Mouse (Mus musculus) neural tube, embryonic 13.5 days (tissue): ENCODE results near the gene 1700016H13Rik. TPM values are rescaled to one million over a fixed set of nuclear protein-coding genes. Genes with fewer than 3 reads are reported as not detected.

Experiments used
- ATAC-seq: fragments of 200-750 bp; cut with Nextera tagmentation; 2 replicates; pipeline ENCODE4 v1.8.0; 2017; ENCODE audit warnings: low read depth, mild to moderate bottlenecking, moderate TSS enrichment, moderate library complexity
- H3K27ac ChIP-seq: fragments of 300-500 bp; sonication (generic); replicated peaks from 2 replicates; pipeline ENCODE4 v1.5.1; 2015; ENCODE audit warnings: moderate library complexity, mild to moderate bottlenecking, inconsistent platforms
- H3K27me3 ChIP-seq: fragments of 300-500 bp; sonication (generic); 2 replicates; pipeline ENCODE4 v1.6.1; 2015; ENCODE audit warnings: mild to moderate bottlenecking, inconsistent platforms
- H3K36me3 ChIP-seq: fragments of 300-500 bp; sonication (generic); 2 replicates; pipeline ENCODE4 v1.6.1; 2015; ENCODE audit warnings: mild to moderate bottlenecking, inconsistent platforms
- H3K4me1 ChIP-seq: fragments of 300-500 bp; sonication (generic); replicated peaks from 2 replicates; pipeline ENCODE4 v1.6.1; 2015; ENCODE audit warnings: inconsistent platforms
- H3K4me2 ChIP-seq: fragments of 300-500 bp; sonication (generic); 2 replicates; pipeline ENCODE4 v1.6.1; 2015; ENCODE audit warnings: inconsistent platforms, mild to moderate bottlenecking, moderate library complexity
- H3K4me3 ChIP-seq: fragments of 300-500 bp; sonication (generic); 2 replicates; pipeline ENCODE4 v1.5.1; 2015; ENCODE audit warnings: mild to moderate bottlenecking, inconsistent platforms
- H3K9ac ChIP-seq: fragments of 300-500 bp; sonication (generic); 2 replicates; pipeline ENCODE4 v1.6.1; 2015; ENCODE audit warnings: moderate library complexity, mild to moderate bottlenecking, inconsistent platforms
- H3K9me3 ChIP-seq: fragments of 300-500 bp; sonication (generic); 2 replicates; pipeline ENCODE4 v1.6.1; 2016; ENCODE audit warnings: inconsistent platforms
- WGBS: fragments of 180-500 bp; shearing (Covaris S2); methylation state at CpG from one replicate; pipeline ENCODE4 v1.1.7; 2015; 5-methylcytosine and 5-hydroxymethylcytosine counted together
- polyA plus RNA-seq: library from polyadenylated mRNA; unstranded; fragments of >200 nt; fragmentation: Nextera tagmentation; extraction: Ambion mirVana; gene quantifications from 2 replicates; pipeline ENCODE4 v1.2.1, GENCODE M21; 2015

Gene 1700016H13Rik
- polyA plus RNA-seq = 0.48 TPM in 1 of 2 replicates, not detected in the other

DNA sequence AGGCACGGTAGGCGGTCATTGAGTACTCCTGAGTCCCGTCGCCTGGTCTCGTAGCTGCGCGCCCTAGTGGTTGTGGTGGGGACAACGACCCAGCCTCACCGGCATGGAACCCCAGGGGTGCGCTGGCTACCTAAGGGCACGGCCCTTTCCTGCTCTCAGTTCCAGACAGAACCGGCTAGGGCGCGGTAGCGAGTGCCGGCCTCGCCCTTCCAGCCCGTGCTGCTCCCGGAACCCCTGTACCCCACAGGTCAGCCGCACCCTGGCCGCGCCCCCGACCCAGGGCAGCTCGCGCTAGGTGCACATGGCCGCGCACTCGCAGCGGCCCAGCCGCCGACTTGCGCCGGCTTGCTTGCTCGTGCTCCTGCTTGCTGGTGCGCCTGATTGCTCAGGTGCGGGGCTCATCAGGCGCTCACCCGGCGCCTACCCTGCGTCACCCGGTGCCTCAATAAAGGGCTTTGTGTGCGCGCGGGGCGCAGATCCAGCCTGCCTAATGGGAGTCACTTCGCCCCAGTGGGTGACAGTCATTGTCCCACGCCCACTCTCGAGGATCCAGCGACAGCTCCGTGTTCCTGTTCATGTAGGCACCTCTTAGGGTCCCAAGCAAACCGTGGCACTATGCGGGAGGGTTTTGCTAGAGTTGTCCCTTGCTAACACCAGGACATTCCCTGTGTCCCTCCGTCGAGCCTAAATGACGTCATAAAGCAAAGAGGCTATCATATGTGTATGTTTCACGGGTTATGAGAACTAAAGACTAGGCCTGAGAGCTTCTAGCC, at the start of gene 1700016H13Rik:
1700016H13Rik (minus strand) TSS at position 665 of the 773 bp plus-strand sequence.
- peaks cover 13% of the 10 kb centered on the region for H3K4me1 ChIP-seq
- peak within 1 kb of the TSS; percentile 95 for H3K4me2 ChIP-seq
- no peak within 1 kb of the TSS for H3K27ac ChIP-seq
- H3K36me3 ChIP-seq = no peaks in the 10 kb centered on the region
- H3K9me3 ChIP-seq = no peaks in the 10 kb centered on the region
- H3K27me3 ChIP-seq = 0 out of 2 replicates have a peak, but pooled peaks cover 9% of the 10 kb centered on the region
- ATAC-seq = peak; percentile 82
- peak within 1 kb of the TSS; percentile 57 for H3K4me3 ChIP-seq
- under 1% methylated on average over 54 of the region's 56 CpGs for WGBS
- H3K9ac ChIP-seq = peak within 1 kb of the TSS; percentile 79

DNA sequence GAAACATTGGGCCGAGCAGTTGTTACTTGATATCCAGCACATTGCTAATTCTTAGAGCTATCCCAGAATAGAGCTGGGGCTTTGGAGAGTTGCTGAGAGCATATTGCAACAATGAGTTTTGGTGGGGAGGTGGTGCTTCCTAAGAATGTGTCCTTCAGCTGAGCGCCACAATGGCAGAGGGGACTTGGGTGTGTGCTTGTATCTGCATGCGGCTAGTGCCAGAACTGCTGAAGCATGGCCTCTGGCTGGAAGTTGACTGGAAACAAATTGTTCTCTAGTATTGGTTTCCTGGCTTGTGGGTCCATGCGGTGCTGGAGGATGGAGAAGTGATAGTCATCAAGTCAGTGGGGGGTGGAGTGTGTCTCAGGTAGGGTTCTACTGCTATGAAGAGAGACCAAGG, 49.5 kb upstream of the 1700016H13Rik start:
- no peak overlapping the region for H3K9ac ChIP-seq
- H3K9me3 ChIP-seq = no peaks in the 10 kb centered on the region; the same call in 1 of the 2 replicates
- WGBS = 96% methylated on average over 4 of the region's 4 CpGs
- H3K27ac ChIP-seq = no peak overlapping the region
- H3K4me3 ChIP-seq = no peak overlapping the region
- no peak overlapping the region for H3K4me2 ChIP-seq
- no peaks in the 10 kb centered on the region for H3K36me3 ChIP-seq
- no peaks in the 10 kb centered on the region for H3K4me1 ChIP-seq
- no peak for ATAC-seq
- no peaks in the 10 kb centered on the region for H3K27me3 ChIP-seq

DNA sequence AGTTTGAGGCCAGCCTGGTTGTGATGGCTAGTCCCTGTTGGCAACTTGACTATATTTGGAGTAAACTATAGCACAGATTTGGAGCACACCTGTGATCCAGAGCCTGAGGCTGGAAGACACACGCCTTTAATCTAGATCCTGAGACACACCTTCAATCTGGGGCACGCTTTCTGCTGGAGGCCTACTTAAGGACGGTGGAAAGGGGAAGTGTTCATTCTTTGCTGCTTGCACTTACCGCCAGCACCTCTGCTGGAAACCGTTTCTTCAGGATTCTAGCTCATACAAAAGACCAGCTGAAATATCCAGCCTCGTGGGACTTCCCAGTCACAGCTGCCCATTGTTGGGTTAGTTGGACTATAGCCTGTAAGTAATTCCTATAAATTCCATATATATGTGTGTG, 46.7 kb upstream of the 1700016H13Rik start:
- WGBS = 83% methylated on average over 6 of the region's 6 CpGs
- Histone ChIP-seq H3K4me2 (no peak overlapping the region), H3K36me3 (no peaks in the 10 kb centered on the region), H3K27me3 (no peaks in the 10 kb centered on the region), H3K9ac (no peak overlapping the region), H3K4me3 (no peak overlapping the region), H3K9me3 (no peaks in the 10 kb centered on the region; the same call in 1 of the 2 replicates), H3K27ac (no peak overlapping the region), H3K4me1 (no peaks in the 10 kb centered on the region)
- ATAC-seq = no peak

DNA sequence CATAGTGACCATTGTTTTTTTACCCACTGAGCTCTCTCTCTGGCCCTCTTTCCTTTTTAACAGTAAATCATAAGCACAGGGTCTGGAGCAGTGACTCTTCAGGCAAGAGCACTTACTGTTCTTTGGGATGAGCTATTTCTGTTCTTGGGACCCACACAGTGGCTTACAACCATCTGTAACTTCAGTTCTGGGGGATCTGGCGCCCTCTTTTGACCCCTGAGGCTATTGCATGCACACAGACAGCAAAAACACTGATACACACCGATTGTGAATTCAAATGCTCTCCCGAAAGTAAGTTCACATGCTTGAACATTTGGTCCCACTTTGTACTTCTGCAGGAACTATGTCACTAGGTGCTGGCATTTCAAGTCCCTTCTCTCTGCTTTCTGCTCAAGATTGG, 45.7 kb upstream of the 1700016H13Rik start:
- no peak overlapping the region for H3K4me2 ChIP-seq
- WGBS = 69% methylated on average over 3 of the region's 3 CpGs
- no peaks in the 10 kb centered on the region for H3K27me3 ChIP-seq
- no peak overlapping the region for H3K4me3 ChIP-seq
- H3K36me3 ChIP-seq = no peaks in the 10 kb centered on the region
- no peaks in the 10 kb centered on the region for H3K4me1 ChIP-seq
- no peaks in the 10 kb centered on the region; the same call in 1 of the 2 replicates for H3K9me3 ChIP-seq
- H3K9ac ChIP-seq = no peak overlapping the region
- no peak overlapping the region for H3K27ac ChIP-seq
- ATAC-seq = no peak

DNA sequence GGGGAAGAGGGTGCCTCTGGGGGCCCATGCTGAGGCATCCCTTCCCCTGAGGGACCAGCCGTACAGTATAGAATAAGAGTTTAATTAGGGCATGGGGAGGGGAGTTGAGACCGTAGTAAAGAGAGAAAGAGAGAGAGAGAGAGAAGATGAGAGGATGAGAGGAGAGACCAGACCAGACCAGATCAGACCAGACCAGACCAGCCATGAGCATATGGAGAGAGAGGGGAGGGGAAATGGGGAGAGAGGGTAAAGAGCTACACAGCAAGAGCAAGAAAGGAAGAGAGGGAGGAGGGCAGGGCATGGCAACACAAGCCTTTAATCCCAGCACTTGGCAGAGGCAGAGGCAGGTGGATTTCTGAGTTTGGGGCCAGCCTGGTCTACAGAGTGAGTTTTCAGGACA, 44.9 kb upstream of the 1700016H13Rik start:
- Histone ChIP-seq H3K4me3 (no peak overlapping the region), H3K9me3 (no peaks in the 10 kb centered on the region), H3K9ac (no peak overlapping the region), H3K36me3 (no peaks in the 10 kb centered on the region), H3K4me2 (no peak overlapping the region), H3K27me3 (no peaks in the 10 kb centered on the region), H3K27ac (no peak overlapping the region), H3K4me1 (no peaks in the 10 kb centered on the region)
- WGBS = 67% methylated on average over 2 of the region's 2 CpGs
- no peak for ATAC-seq

DNA sequence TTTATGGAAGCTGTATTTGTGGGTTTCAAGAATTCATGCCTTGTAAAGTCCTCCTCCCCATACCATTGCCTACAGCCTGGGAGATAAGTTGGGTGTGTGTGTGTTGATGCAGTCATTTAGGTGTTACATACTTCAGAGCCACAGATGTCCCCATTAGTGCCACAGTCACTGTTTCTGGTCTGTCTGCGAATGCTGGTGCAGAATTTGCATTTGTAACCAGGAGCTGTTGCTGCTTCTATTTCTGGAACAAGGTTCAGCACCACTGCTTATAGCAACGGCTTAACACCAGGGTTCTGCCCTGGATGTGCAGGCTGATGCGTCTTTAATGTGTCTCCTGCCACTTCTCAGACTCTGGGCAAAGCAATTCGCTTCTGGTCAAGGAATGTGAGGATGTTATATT, 43.7 kb upstream of the 1700016H13Rik start:
- no peak overlapping the region for H3K27ac ChIP-seq
- WGBS = 50% methylated on average over 4 of the region's 4 CpGs
- H3K4me2 ChIP-seq = no peak overlapping the region

DNA sequence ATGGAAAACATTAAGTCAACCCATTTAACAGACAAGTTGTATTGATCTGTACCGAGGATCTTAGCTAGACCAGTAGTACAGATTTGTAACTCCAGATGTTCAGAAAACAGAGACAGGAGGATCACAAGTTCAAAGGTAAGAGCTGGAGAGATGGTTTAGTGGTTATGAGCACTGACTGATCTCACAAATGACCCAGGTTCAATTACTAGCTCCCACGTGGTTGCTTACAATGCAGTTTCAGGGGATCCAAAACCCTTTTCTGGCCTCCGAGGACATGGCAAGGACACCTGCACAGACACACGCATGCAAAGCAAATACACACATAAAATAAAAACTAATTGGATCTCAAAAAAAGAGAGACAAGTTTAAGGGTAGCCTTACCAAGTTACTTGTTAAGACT, 42.8 kb upstream of the 1700016H13Rik start:
- ATAC-seq = no peak
- H3K9ac ChIP-seq = no peak overlapping the region

More for the DNA sequence above, 43.7 kb upstream of the 1700016H13Rik start:
- no peaks in the 10 kb centered on the region for H3K36me3 ChIP-seq
- H3K4me1 ChIP-seq = no peaks in the 10 kb centered on the region
- no peaks in the 10 kb centered on the region for H3K9me3 ChIP-seq
- ATAC-seq = no peak
- no peak overlapping the region for H3K4me3 ChIP-seq
- peaks cover 5% of the 10 kb centered on the region for H3K27me3 ChIP-seq
- H3K9ac ChIP-seq = no peak overlapping the region

DNA sequence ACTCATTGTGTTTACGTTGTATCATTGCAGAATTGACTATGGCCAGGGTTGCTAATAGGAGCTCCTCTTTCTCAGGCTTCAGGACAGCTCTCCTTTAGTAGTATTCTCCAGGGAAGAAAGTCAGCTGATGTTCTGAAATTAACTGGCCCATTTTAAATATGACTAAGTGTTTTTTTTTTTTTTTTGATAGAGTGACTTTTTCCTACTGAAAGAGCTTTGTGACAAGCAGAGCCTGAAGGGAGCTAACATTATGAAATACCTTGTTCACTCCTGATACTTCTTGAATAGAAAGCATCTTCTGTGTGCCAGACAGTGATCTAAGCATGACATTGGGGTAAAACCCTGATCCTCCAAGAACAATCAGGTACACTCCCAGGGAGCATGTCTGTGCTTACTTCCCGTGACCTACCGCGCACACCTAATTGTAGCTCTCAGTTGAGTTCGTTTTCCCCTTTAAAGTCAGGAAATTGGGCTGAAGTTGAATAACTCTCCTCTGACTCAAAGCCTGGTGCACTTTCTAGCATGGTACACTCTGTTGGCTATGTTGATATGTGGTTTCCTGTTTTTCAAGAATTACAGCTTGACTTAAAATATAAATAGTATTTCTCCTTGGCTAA, 42.2 kb upstream of the 1700016H13Rik start:
- Histone ChIP-seq H3K9ac (no peak overlapping the region), H3K36me3 (no peaks in the 10 kb centered on the region), H3K4me2 (no peak overlapping the region), H3K4me1 (peaks cover 8% of the 10 kb centered on the region), H3K27ac (no peak overlapping the region), H3K27me3 (peaks cover 20% of the 10 kb centered on the region), H3K9me3 (no peaks in the 10 kb centered on the region), H3K4me3 (no peak overlapping the region)
- WGBS = 73% methylated on average over 5 of the region's 5 CpGs
- ATAC-seq = no peak

More for the DNA sequence above, 42.8 kb upstream of the 1700016H13Rik start:
- Histone ChIP-seq H3K4me3 (no peak overlapping the region), H3K4me1 (peaks cover 2% of the 10 kb centered on the region), H3K27me3 (peaks cover 15% of the 10 kb centered on the region), H3K9me3 (no peaks in the 10 kb centered on the region), H3K27ac (no peak overlapping the region), H3K36me3 (no peaks in the 10 kb centered on the region), H3K4me2 (no peak overlapping the region)
- WGBS = 87% methylated on average over 4 of the region's 4 CpGs

DNA sequence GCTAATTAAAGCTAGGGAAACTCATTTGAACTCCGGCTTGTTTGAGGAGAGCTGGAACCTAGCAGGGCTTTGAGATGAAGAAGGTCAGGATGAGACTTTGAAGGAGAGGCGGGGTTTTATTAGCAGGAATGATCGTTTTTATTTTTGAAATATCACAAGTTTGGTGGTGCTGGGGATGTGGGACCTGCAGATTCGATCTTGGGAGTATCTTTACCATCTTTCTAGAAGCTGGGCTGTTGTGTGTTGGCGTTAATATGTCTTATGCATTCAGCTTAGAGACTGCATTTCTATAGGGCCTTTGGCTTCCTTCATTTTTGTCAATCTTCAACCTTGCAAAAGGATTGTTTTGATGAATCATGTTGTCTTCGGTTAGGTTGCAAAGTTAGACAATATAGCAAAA, 38.3 kb upstream of the 1700016H13Rik start:
- H3K4me1 ChIP-seq = peaks cover 23% of the 10 kb centered on the region
- H3K27ac ChIP-seq = no peak overlapping the region
- WGBS = 49% methylated on average over 6 of the region's 6 CpGs
- H3K36me3 ChIP-seq = no peaks in the 10 kb centered on the region
- no peak overlapping the region for H3K4me2 ChIP-seq
- peaks cover 34% of the 10 kb centered on the region for H3K27me3 ChIP-seq
- no peak overlapping the region for H3K4me3 ChIP-seq
- no peak for ATAC-seq
- no peak overlapping the region for H3K9ac ChIP-seq
- no peaks in the 10 kb centered on the region for H3K9me3 ChIP-seq

DNA sequence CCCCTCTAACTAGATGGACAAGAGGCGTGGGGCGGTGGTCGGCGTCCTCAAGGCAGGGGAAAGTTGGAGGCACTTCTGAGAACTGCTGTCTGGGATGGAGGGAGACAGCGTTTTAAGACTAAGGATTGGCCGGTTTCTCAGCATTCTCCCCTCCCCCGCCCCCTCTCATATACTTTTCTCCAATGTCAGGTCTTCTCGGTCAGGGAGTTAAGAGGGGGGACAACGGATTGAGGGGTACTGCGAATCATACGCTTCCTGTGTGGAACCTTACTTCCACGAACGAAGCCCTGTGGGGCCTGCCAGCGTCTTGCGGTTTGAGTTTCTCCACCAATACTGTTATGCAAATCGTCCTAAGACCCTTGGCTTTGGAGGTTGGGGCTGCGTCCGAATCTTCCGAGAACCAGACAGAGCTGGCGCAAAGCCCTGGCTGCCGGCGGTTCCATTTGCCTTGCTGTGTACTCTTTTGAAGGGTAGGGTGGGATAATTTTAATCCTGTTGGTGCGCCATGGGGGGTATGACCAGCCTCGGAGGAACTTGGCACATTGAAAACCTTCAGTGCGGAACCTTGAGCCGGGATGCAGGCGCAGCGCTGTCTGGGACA, 37.3 kb upstream of the 1700016H13Rik start:
- Histone ChIP-seq H3K4me3 (peak overlapping the region; percentile 56), H3K9ac (peak overlapping the region; percentile 65), H3K4me2 (peak overlapping the region; percentile 97), H3K4me1 (peaks cover 23% of the 10 kb centered on the region), H3K27ac (no peak overlapping the region), H3K9me3 (no peaks in the 10 kb centered on the region), H3K36me3 (no peaks in the 10 kb centered on the region), H3K27me3 (peaks cover 34% of the 10 kb centered on the region)
- ATAC-seq = 0 out of 2 replicates have a peak, but pooled peaks have one; percentile 49
- WGBS = under 1% methylated on average over 28 of the region's 28 CpGs

DNA sequence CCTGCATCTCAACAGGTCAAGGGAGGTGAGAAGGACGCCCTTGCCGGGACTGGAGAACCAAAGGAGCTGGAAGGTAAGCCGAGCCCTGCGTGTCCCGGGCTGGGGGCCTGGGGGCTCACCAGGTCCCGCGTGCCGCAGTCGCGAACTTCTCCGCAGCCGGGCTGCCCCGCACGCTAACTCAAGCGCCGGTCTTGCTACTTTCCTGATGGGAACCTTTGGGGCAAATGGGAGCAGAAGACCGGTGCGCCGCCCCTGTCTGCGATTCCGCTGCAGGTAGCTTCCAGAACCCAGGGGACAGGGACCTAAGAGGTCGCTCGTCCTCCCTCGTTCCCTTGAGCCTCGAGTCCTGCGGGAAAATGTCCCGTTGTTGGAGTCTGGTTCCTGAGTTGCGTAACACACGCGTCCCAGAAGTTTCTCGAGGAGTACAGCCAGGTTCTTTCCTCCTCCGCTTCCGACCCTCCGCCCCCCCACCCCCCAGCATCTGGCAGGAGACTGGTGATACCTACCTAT, 36.8 kb upstream of the 1700016H13Rik start:
- Histone ChIP-seq H3K27ac (no peak overlapping the region), H3K27me3 (peaks cover 34% of the 10 kb centered on the region), H3K9ac (peak overlapping the region; percentile 65), H3K36me3 (no peaks in the 10 kb centered on the region), H3K4me2 (peak overlapping the region; percentile 97), H3K9me3 (no peaks in the 10 kb centered on the region), H3K4me1 (peaks cover 23% of the 10 kb centered on the region), H3K4me3 (peak overlapping the region; percentile 56)
- WGBS = under 1% methylated on average over 34 of the region's 34 CpGs
- ATAC-seq = no peak; the same call in 1 of the 2 replicates
